Comparison of ENCODE assay signal across 9 mouse cellular contexts in the genomic region with DNA sequence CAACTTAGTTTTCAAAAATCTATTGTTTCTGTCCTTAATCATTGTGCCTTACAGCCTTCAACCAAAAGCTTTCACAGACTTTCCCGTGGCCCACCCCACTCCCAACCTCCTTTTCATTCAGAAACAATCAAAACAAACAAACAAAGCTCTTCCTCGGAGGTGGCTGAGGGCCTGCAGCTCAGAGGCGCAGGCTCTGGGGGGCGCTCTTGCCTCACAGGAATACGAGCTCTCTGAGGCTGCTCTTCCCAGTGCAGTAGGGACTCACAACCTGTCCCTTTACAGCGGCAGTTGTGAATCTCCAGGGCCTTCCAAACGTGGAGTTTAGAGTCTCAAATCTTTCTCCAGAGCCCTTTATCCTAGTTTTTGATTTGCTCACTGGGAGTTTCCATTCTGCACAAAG.
DNase-seq lines count a peak whose midpoint lies in the region; ATAC-seq and TF ChIP-seq lines count a peak whose summit lies in the region.
"Had no signal": no experiment of that assay in that cellular context is flagged by ENCODE, and none has a peak within 500 bp of the region (broad histone marks: within the 10 kb centered on the region; RNA-seq: fewer than 3 reads in every experiment).

No protein-coding gene starts in this region.

- ATAC-seq in common myeloid progenitor, adult 5-6 weeks (replicated peaks; ENCODE audit: low read depth, poor library complexity, severe bottlenecking) = peak; percentile 68
- peak; percentile 68; the same call in 1 of the 2 replicates for ATAC-seq in kidney, embryonic 14.5 days (ENCODE audit: low FRiP score, low TSS enrichment)
- ATAC-seq in liver, embryonic 12.5 days = peak; percentile 38; the same call in 1 of the 2 replicates

- no peaks in the 10 kb centered on the region for H3K27me3 ChIP-seq in kidney, embryonic 14.5 days (ENCODE audit: control insufficient read depth, insufficient read depth, low read length)
- no peaks in the 10 kb centered on the region for H3K27me3 ChIP-seq in liver, embryonic 12.5 days (replicated peaks)
- H3K27me3 ChIP-seq in testis, adult 2 months (ENCODE audit: control insufficient read depth, insufficient read depth, low read length) = no peaks in the 10 kb centered on the region
- H3K27me3 ChIP-seq: embryonic facial prominence, embryonic 13.5 days had no signal

- peak; percentile 83 for DNase-seq in 416B (ENCODE audit: low read depth)
- peak; percentile 84 for DNase-seq in adipocyte (ENCODE audit: low spot score)
- peak; percentile 52 for DNase-seq in gastrocnemius, postnatal 25 days
- peak; percentile 67 for DNase-seq in neural tube, embryonic 10.5 days (ENCODE audit: extremely low spot score, low spot score)

- no peak for TF ChIP-seq POLR2A in testis, adult 2 months (IDR thresholded peaks at IDR 0.05; ENCODE audit: control insufficient read depth, low read depth, low read length)

- H3K4me2 ChIP-seq in kidney, embryonic 14.5 days (replicated peaks; ENCODE audit: low read depth, low read length) = no peak overlapping the region
- no peak overlapping the region for H3K4me2 ChIP-seq in liver, embryonic 12.5 days
- H3K4me2 ChIP-seq: embryonic facial prominence, embryonic 13.5 days had no signal

- no peak overlapping the region for H3K27ac ChIP-seq in kidney, embryonic 14.5 days (ENCODE audit: low read depth, low read length)
- no peak overlapping the region for H3K27ac ChIP-seq in liver, embryonic 12.5 days
- no peak overlapping the region for H3K27ac ChIP-seq in testis, adult 2 months (ENCODE audit: control insufficient read depth, insufficient read depth, low read depth, low read length)
- H3K27ac ChIP-seq: embryonic facial prominence, embryonic 13.5 days had no signal

- no peak overlapping the region for H3K4me3 ChIP-seq in kidney, embryonic 14.5 days (ENCODE audit: low read length)
- no peak overlapping the region for H3K4me3 ChIP-seq in liver, embryonic 12.5 days
- H3K4me3 ChIP-seq in testis, adult 2 months (ENCODE audit: control insufficient read depth, low read depth, low read length) = no peak overlapping the region
- H3K4me3 ChIP-seq: embryonic facial prominence, embryonic 13.5 days had no signal

- H3K36me3 ChIP-seq in kidney, embryonic 14.5 days (ENCODE audit: control insufficient read depth, insufficient read depth, low read length) = no peaks in the 10 kb centered on the region
- H3K36me3 ChIP-seq in liver, embryonic 12.5 days = no peaks in the 10 kb centered on the region
- H3K36me3 ChIP-seq in testis, adult 2 months (ENCODE audit: control insufficient read depth, insufficient read depth, low read length) = no peaks in the 10 kb centered on the region
- H3K36me3 ChIP-seq: embryonic facial prominence, embryonic 13.5 days had no signal

- TF ChIP-seq CTCF in testis, adult 2 months (IDR thresholded peaks at IDR 0.05; ENCODE audit: control insufficient read depth, insufficient read depth, insufficient replicate concordance, low read depth, low read length) = peak; percentile 80

- H3K4me1 ChIP-seq in kidney, embryonic 14.5 days (ENCODE audit: control insufficient read depth, insufficient read depth, low read length) = no peaks in the 10 kb centered on the region
- peaks cover 45% of the 10 kb centered on the region for H3K4me1 ChIP-seq in liver, embryonic 12.5 days
- peaks cover 2% of the 10 kb centered on the region; the same call in 1 of the 2 replicates for H3K4me1 ChIP-seq in testis, adult 2 months (ENCODE audit: control insufficient read depth, insufficient read depth, low read length)

- H3K9ac ChIP-seq in kidney, embryonic 14.5 days (ENCODE audit: low read depth, low read length) = no peak overlapping the region
- no peak overlapping the region for H3K9ac ChIP-seq in liver, embryonic 12.5 days
- H3K9ac ChIP-seq: embryonic facial prominence, embryonic 13.5 days had no signal

- 9% methylated on average over 7 of the region's 7 CpGs for WGBS in kidney, embryonic 14.5 days
- 10% methylated on average over 7 of the region's 7 CpGs for WGBS in liver, embryonic 12.5 days (ENCODE audit: insufficient replicate concordance)

- H3K9me3 ChIP-seq in kidney, embryonic 14.5 days (ENCODE audit: control insufficient read depth, low read length) = no peaks in the 10 kb centered on the region
- no peaks in the 10 kb centered on the region for H3K9me3 ChIP-seq in liver, embryonic 12.5 days (replicated peaks)
- H3K9me3 ChIP-seq: embryonic facial prominence, embryonic 13.5 days had no signal
